Comparison of ENCODE assay signal across 8 mouse cellular contexts in genomic region chr8:84664566-84665384, GRCm38 (mm10). TPM values are rescaled to one million over a fixed set of nuclear protein-coding genes. Genes with fewer than 3 reads are reported as not detected.
A peak's percentile ranks its signal among the peaks of the same experiment; 100 is the strongest.
DNase-seq lines count a peak whose midpoint lies in the region; ATAC-seq lines count a peak whose summit lies in the region.

No protein-coding gene starts in this region.

- peak; percentile 82 for DNase-seq in CD4-positive helper T cell, adult 2 months (ENCODE audit: low read depth, low spot score)
- peak; percentile 50 for DNase-seq in c-Kit-negative CD71-positive TER-119-positive erythroid progenitor cells, embryonic 14.5 days (ENCODE audit: low read depth, low spot score)
- DNase-seq in forebrain, embryonic 11.5 days (ENCODE audit: low spot score) = peak; percentile 85
- DNase-seq in kidney, postnatal 14 days = peak; percentile 90
- peak; percentile 78 for DNase-seq in naive thymus-derived CD4-positive, alpha-beta T cell, adult 2 months (ENCODE audit: low read depth)
- peak; percentile 83 to 90 for DNase-seq in spleen, postnatal 4 days (ENCODE audit: low spot score in 2 of 2)

- no peaks in the 10 kb centered on the region for H3K9me3 ChIP-seq in forebrain, embryonic 11.5 days (ENCODE audit: control insufficient read depth, low read length)
- H3K9me3 ChIP-seq in heart, embryonic 15.5 days (replicated peaks) = no peaks in the 10 kb centered on the region
- H3K9me3 ChIP-seq in liver, embryonic 12.5 days (replicated peaks) = no peaks in the 10 kb centered on the region

- peak overlapping the region; percentile 88 for H3K4me3 ChIP-seq in forebrain, embryonic 11.5 days (ENCODE audit: low read depth, low read length)
- peak overlapping the region; percentile 78 for H3K4me3 ChIP-seq in heart, embryonic 15.5 days
- peak overlapping the region; percentile 75 for H3K4me3 ChIP-seq in liver, embryonic 12.5 days

- 1% methylated on average over 29 of the region's 29 CpGs for WGBS in forebrain, embryonic 11.5 days
- under 1% methylated on average over 29 of the region's 29 CpGs for WGBS in heart, embryonic 15.5 days
- WGBS in liver, embryonic 12.5 days (ENCODE audit: insufficient replicate concordance) = under 1% methylated on average over 29 of the region's 29 CpGs

- H3K4me1 ChIP-seq in forebrain, embryonic 11.5 days (replicated peaks; ENCODE audit: control insufficient read depth, insufficient read depth, low read length) = peaks cover 6% of the 10 kb centered on the region
- H3K4me1 ChIP-seq in heart, embryonic 15.5 days (replicated peaks) = peaks cover 27% of the 10 kb centered on the region
- peaks cover 72% of the 10 kb centered on the region for H3K4me1 ChIP-seq in liver, embryonic 12.5 days

- H3K27me3 ChIP-seq in forebrain, embryonic 11.5 days (ENCODE audit: control insufficient read depth, insufficient read depth, low read length) = no peaks in the 10 kb centered on the region
- H3K27me3 ChIP-seq in heart, embryonic 15.5 days = no peaks in the 10 kb centered on the region
- no peaks in the 10 kb centered on the region for H3K27me3 ChIP-seq in liver, embryonic 12.5 days (replicated peaks)

- peak overlapping the region; percentile 87 for H3K27ac ChIP-seq in forebrain, embryonic 11.5 days (ENCODE audit: low read depth, low read length)
- peak overlapping the region; percentile 97 for H3K27ac ChIP-seq in heart, embryonic 15.5 days
- peak overlapping the region; percentile 98 for H3K27ac ChIP-seq in liver, embryonic 12.5 days

- no peaks in the 10 kb centered on the region; the same call in 1 of the 2 replicates for H3K36me3 ChIP-seq in forebrain, embryonic 11.5 days (ENCODE audit: control insufficient read depth, insufficient read depth, low read length)
- H3K36me3 ChIP-seq in heart, embryonic 15.5 days = no peaks in the 10 kb centered on the region
- H3K36me3 ChIP-seq in liver, embryonic 12.5 days = peaks cover 4% of the 10 kb centered on the region; the same call in 1 of the 2 replicates

- peak; percentile 51 for ATAC-seq in forebrain, embryonic 11.5 days (replicated peaks; ENCODE audit: low FRiP score)
- ATAC-seq in heart, embryonic 15.5 days (replicated peaks; ENCODE audit: insufficient number of reproducible peaks, insufficient read depth, low FRiP score, low read depth) = peak; percentile 37; the same call in 1 of the 2 replicates
- ATAC-seq in liver, embryonic 12.5 days = peak; percentile 49

- H3K9ac ChIP-seq in forebrain, embryonic 11.5 days (ENCODE audit: low read length) = peak overlapping the region; percentile 87
- H3K9ac ChIP-seq in heart, embryonic 15.5 days = peak overlapping the region; percentile 70
- H3K9ac ChIP-seq in liver, embryonic 12.5 days = peak overlapping the region; percentile 92

- H3K4me2 ChIP-seq in forebrain, embryonic 11.5 days (ENCODE audit: low read depth, low read length, severe bottlenecking) = peak overlapping the region; percentile 98
- peak overlapping the region; percentile 72 for H3K4me2 ChIP-seq in heart, embryonic 15.5 days
- H3K4me2 ChIP-seq in liver, embryonic 12.5 days = peak overlapping the region; percentile 98

RNA-seq across cellular contexts. Expression of gene Ier2, which starts 2.1 kb away (rescaled TPM):
- 67.3 and 68.7 TPM in 2 replicates for polyA plus RNA-seq in forebrain, embryonic 11.5 days (2014; fragmentation: Nextera tagmentation; extraction: Ambion mirVana)
- polyA plus RNA-seq in heart, embryonic 15.5 days (2015; fragmentation: Nextera tagmentation; extraction: Ambion mirVana) = 34.9 and 50.5 TPM in 2 replicates
- polyA plus RNA-seq in liver, embryonic 12.5 days (2016; fragmentation: Nextera tagmentation; extraction: Ambion mirVana) = 36.4 and 37.4 TPM in 2 replicates

RNA-seq across cellular contexts. Expression of gene Trmt1, which starts 21.3 kb away (rescaled TPM):
- polyA plus RNA-seq in forebrain, embryonic 11.5 days (2014; fragmentation: Nextera tagmentation; extraction: Ambion mirVana) = 52.7 and 72.3 TPM in 2 replicates
- polyA plus RNA-seq in heart, embryonic 15.5 days (2015; fragmentation: Nextera tagmentation; extraction: Ambion mirVana) = 40.6 and 47.4 TPM in 2 replicates
- 57.3 and 62.0 TPM in 2 replicates for polyA plus RNA-seq in liver, embryonic 12.5 days (2016; fragmentation: Nextera tagmentation; extraction: Ambion mirVana)

RNA-seq across cellular contexts. Expression of gene Nacc1, which starts 22.9 kb away (rescaled TPM):
- 34.6 and 37.7 TPM in 2 replicates for polyA plus RNA-seq in forebrain, embryonic 11.5 days (2014; fragmentation: Nextera tagmentation; extraction: Ambion mirVana)
- 10.7 and 14.6 TPM in 2 replicates for polyA plus RNA-seq in heart, embryonic 15.5 days (2015; fragmentation: Nextera tagmentation; extraction: Ambion mirVana)
- 12.5 and 12.9 TPM in 2 replicates for polyA plus RNA-seq in liver, embryonic 12.5 days (2016; fragmentation: Nextera tagmentation; extraction: Ambion mirVana)

RNA-seq across cellular contexts. Expression of gene Lyl1, which starts 36.5 kb away (rescaled TPM):
- polyA plus RNA-seq in forebrain, embryonic 11.5 days (2014; fragmentation: Nextera tagmentation; extraction: Ambion mirVana) = 5.0 and 5.7 TPM in 2 replicates
- polyA plus RNA-seq in heart, embryonic 15.5 days (2015; fragmentation: Nextera tagmentation; extraction: Ambion mirVana) = 9.2 and 13.2 TPM in 2 replicates
- 82.3 and 83.1 TPM in 2 replicates for polyA plus RNA-seq in liver, embryonic 12.5 days (2016; fragmentation: Nextera tagmentation; extraction: Ambion mirVana)

RNA-seq across cellular contexts. Expression of gene G430095P16Rik, which starts 58.0 kb away (rescaled TPM):
- 3.0 and 3.1 TPM in 2 replicates for polyA plus RNA-seq in forebrain, embryonic 11.5 days (2014; fragmentation: Nextera tagmentation; extraction: Ambion mirVana)
- polyA plus RNA-seq in heart, embryonic 15.5 days (2015; fragmentation: Nextera tagmentation; extraction: Ambion mirVana) = 4.5 TPM in 2 replicates
- 11.0 and 12.0 TPM in 2 replicates for polyA plus RNA-seq in liver, embryonic 12.5 days (2016; fragmentation: Nextera tagmentation; extraction: Ambion mirVana)

Comparison
In these comparisons a context has a peak if more than half of its experiments do, and no peak if none do; other contexts are left out.
1. Peak in every context shown above with its lines: DNase-seq, ATAC-seq, H3K4me3 ChIP-seq and H3K27ac ChIP-seq.